Mouse (Mus musculus): ENCODE measurements around the gene Mtmr2. TPM values are rescaled to one million over a fixed set of nuclear protein-coding genes. Genes with fewer than 3 reads are reported as not detected.
"Not testable (repeated sequence)": the region's sequence is repeated elsewhere in the genome, so short reads cannot be mapped to it uniquely, and the experiment has no call there.

The Mtmr2 gene
- polyA plus RNA-seq, 1 experiment from 2014 or later: 62.6 TPM

DNA sequence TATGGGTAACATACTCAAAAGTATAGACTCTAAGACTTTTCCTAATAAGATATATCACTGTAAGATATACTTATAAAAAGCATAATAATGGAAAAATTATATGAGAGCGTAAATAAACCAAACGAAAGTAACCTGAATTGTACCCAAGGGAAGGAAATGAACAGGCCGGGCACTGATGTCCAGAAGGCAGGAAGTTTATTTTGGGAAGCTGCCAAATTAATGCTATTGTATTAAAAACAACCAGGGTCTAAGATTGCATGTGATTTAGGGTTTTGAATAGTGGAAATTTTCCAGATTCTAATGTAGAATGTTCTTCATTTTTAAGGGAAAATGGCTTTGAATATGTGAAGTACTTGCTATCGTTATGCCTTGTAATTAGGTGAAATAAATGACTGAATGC lies 4.3 kb downstream of the Mtmr2 start:
- peak; percentile 69 for DNase-seq (ENCODE audit: low spot score)
- Histone ChIP-seq H3K27me3 (replicated peaks; ENCODE audit: insufficient read depth, low read length) (no peaks in the 10 kb centered on the region), H3K36me3 (ENCODE audit: insufficient read depth, low read length) (no peaks in the 10 kb centered on the region), H3K9ac (replicated peaks; ENCODE audit: low read depth) (no peak overlapping the region), H3K4me1 (ENCODE audit: insufficient read depth, low read depth, low read length) (peaks cover 3% of the 10 kb centered on the region; the same call in 1 of the 2 replicates), H3K9me3 (ENCODE audit: low read length) (no peaks in the 10 kb centered on the region), H3K27ac (ENCODE audit: low read length) (no peak overlapping the region), H3K4me3 (ENCODE audit: low read depth, low read length) (no peak overlapping the region), H3K4me2 (replicated peaks; ENCODE audit: low read depth, low read length) (no peak overlapping the region)
- TF ChIP-seq CTCF (IDR thresholded peaks at IDR 0.05): no peak
- TF ChIP-seq EP300 (IDR thresholded peaks at IDR 0.05): peak; percentile 84
- peak; percentile 32; the same call in 1 of the 2 replicates for ATAC-seq
- WGBS: 48% methylated on average over 4 of the region's 4 CpGs

DNA sequence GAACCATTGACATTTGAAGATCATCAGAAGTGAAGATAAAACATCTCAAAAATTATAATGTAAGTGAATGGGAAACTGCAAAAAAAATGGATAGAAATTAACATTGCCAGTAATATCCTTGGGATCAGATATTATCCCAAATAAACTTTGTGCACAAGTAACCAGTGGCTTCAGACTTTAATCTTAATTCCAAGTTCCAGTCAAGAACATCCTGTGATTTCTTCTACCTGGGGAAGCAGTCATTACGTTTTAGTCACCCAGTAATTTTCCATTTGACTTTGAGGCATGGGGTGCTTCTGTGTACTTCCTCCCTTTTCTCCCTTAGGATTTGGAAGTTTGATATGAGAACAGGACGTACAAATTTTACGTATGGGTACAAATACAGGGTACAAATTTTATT lies 12.2 kb downstream of the Mtmr2 start:
- no peaks in the 10 kb centered on the region for H3K36me3 ChIP-seq (ENCODE audit: insufficient read depth, low read length)
- TF ChIP-seq EP300 (IDR thresholded peaks at IDR 0.05) (no peak), CTCF (IDR thresholded peaks at IDR 0.05) (no peak)
- ATAC-seq (no peak), DNase-seq (ENCODE audit: low spot score) (no peak)
- no peak overlapping the region for H3K4me3 ChIP-seq (ENCODE audit: low read depth, low read length)
- H3K4me2 ChIP-seq (replicated peaks; ENCODE audit: low read depth, low read length): no peak overlapping the region
- no peaks in the 10 kb centered on the region for H3K27me3 ChIP-seq (replicated peaks; ENCODE audit: insufficient read depth, low read length)
- WGBS: 86% methylated on average over 3 of the region's 3 CpGs
- no peaks in the 10 kb centered on the region for H3K9me3 ChIP-seq (ENCODE audit: low read length)
- H3K9ac ChIP-seq (replicated peaks; ENCODE audit: low read depth): no peak overlapping the region
- H3K27ac ChIP-seq (ENCODE audit: low read length): no peak overlapping the region
- H3K4me1 ChIP-seq (ENCODE audit: insufficient read depth, low read depth, low read length): no peaks in the 10 kb centered on the region

DNA sequence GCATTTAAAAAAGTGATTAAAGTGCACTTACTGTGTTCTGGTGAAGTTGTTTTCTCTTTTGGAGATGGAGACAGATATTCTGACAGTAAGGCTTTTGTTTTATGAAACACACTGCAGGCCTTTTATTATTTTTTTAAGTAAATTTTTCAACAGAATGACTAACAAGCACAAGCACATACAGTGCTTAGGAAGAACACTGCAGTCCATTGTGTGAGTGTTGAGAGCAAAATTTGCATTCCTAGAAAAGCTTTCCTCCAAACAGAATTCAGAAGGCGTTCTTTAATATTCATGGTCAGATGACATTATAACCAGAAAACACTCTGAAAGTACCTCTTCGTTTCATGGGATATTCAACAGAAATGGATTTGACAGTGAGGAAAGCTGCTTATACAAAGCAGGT lies 17.4 kb downstream of the Mtmr2 start:
- no peaks in the 10 kb centered on the region for H3K9me3 ChIP-seq (ENCODE audit: low read length)
- no peak overlapping the region for H3K4me2 ChIP-seq (replicated peaks; ENCODE audit: low read depth, low read length)
- no peak for TF ChIP-seq CTCF (IDR thresholded peaks at IDR 0.05)
- no peak for TF ChIP-seq EP300 (IDR thresholded peaks at IDR 0.05)
- ATAC-seq: no peak
- H3K9ac ChIP-seq (replicated peaks; ENCODE audit: low read depth): no peak overlapping the region
- H3K4me3 ChIP-seq (ENCODE audit: low read depth, low read length): no peak overlapping the region
- WGBS: 61% methylated on average over 2 of the region's 2 CpGs
- H3K27ac ChIP-seq (ENCODE audit: low read length): no peak overlapping the region
- DNase-seq (ENCODE audit: low spot score): no peak
- no peaks in the 10 kb centered on the region for H3K36me3 ChIP-seq (ENCODE audit: insufficient read depth, low read length)
- H3K27me3 ChIP-seq (replicated peaks; ENCODE audit: insufficient read depth, low read length): no peaks in the 10 kb centered on the region
- H3K4me1 ChIP-seq (ENCODE audit: insufficient read depth, low read depth, low read length): no peaks in the 10 kb centered on the region

DNA sequence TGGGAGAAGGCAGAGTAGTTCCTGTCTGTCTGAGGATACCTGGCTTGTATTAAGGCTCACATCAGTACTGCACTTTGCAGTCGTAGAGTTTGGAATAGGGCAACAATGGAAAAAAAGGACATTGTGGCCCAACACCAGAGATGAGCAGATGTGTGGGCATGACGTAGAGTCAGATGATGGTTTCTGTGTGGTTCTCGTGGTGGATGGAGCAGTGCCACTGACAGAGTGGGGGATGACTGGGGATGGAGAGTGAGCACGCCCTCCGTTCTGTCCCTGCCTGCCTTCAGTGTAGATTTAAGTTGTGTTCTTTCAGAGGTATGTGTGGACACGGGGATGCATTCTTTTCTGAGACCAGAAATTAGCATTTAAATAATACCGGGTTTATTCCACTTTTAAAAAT lies 18.4 kb downstream of the Mtmr2 start:
- Histone ChIP-seq H3K9ac (replicated peaks; ENCODE audit: low read depth) (no peak overlapping the region), H3K36me3 (ENCODE audit: insufficient read depth, low read length) (no peaks in the 10 kb centered on the region), H3K27ac (ENCODE audit: low read length) (no peak overlapping the region), H3K4me3 (ENCODE audit: low read depth, low read length) (no peak overlapping the region), H3K27me3 (replicated peaks; ENCODE audit: insufficient read depth, low read length) (no peaks in the 10 kb centered on the region), H3K4me1 (ENCODE audit: insufficient read depth, low read depth, low read length) (no peaks in the 10 kb centered on the region), H3K4me2 (replicated peaks; ENCODE audit: low read depth, low read length) (no peak overlapping the region), H3K9me3 (ENCODE audit: low read length) (no peaks in the 10 kb centered on the region)
- no peak for DNase-seq (ENCODE audit: low spot score)
- no peak for ATAC-seq
- TF ChIP-seq CTCF (IDR thresholded peaks at IDR 0.05) (no peak), EP300 (IDR thresholded peaks at IDR 0.05) (no peak)
- WGBS: 87% methylated on average over 7 of the region's 7 CpGs

DNA sequence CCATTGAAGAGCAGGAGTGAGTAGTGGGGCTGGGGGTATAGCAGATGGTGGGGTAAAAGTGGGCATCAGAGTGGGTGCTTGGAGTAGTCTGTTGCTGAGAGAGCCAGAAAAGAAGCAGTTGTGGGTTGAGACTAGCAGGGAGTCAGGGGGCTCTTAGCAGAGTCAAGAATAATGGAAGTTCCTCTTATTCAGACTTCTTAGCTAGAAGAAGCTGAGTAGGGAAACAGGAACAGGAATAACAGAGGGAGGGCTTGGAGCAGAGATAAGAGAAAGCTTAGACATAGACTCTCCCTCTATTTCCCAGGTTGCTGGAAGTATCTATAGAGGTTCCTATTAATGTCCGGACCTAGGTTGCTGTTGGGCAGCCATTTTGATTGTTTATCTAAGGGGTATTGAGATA lies 26.5 kb downstream of the Mtmr2 start:
- H3K27ac ChIP-seq (ENCODE audit: low read length): no peak overlapping the region
- 83% methylated on average over 1 of the region's 1 CpGs for WGBS

DNA sequence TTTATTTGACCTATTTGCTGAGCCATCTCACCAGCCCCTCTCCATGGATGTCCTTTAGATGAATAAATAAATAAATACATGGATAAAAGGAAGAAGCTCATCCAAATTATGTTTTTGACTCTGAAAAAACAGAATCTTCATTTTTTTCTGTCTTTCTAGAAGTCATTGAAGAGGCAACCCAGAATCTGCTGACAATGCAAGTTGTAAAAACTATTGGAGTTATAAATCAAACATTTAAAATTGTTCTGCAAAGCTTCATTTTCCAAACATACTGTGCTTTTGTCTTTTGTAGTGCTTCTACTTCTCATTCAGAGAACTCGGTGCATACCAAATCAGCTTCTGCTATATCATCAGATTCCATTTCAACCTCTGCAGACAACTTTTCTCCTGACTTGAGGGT lies 33.8 kb downstream of the Mtmr2 start:
- Histone ChIP-seq H3K9ac (replicated peaks; ENCODE audit: low read depth) (no peak overlapping the region), H3K4me2 (replicated peaks; ENCODE audit: low read depth, low read length) (no peak overlapping the region), H3K9me3 (ENCODE audit: low read length) (no peaks in the 10 kb centered on the region), H3K36me3 (ENCODE audit: insufficient read depth, low read length) (peaks cover 16% of the 10 kb centered on the region; the same call in 1 of the 2 replicates), H3K27ac (ENCODE audit: low read length) (no peak overlapping the region), H3K4me3 (ENCODE audit: low read depth, low read length) (no peak overlapping the region), H3K27me3 (replicated peaks; ENCODE audit: insufficient read depth, low read length) (no peaks in the 10 kb centered on the region), H3K4me1 (ENCODE audit: insufficient read depth, low read depth, low read length) (no peaks in the 10 kb centered on the region; the same call in 1 of the 2 replicates)
- TF ChIP-seq EP300 (IDR thresholded peaks at IDR 0.05): no peak
- no peak for TF ChIP-seq CTCF (IDR thresholded peaks at IDR 0.05)
- ATAC-seq (no peak), DNase-seq (ENCODE audit: low spot score) (no peak)
- WGBS: 94% methylated on average over 1 of the region's 1 CpGs

More for the DNA sequence above, 26.5 kb downstream of the Mtmr2 start:
- H3K36me3 ChIP-seq (ENCODE audit: insufficient read depth, low read length): no peaks in the 10 kb centered on the region
- peaks cover 4% of the 10 kb centered on the region; the same call in 1 of the 2 replicates for H3K4me1 ChIP-seq (ENCODE audit: insufficient read depth, low read depth, low read length)
- no peak overlapping the region for H3K4me3 ChIP-seq (ENCODE audit: low read depth, low read length)
- no peak overlapping the region for H3K9ac ChIP-seq (replicated peaks; ENCODE audit: low read depth)
- ATAC-seq (no peak), DNase-seq (ENCODE audit: low spot score) (no peak)
- H3K27me3 ChIP-seq (replicated peaks; ENCODE audit: insufficient read depth, low read length): no peaks in the 10 kb centered on the region
- TF ChIP-seq EP300 (IDR thresholded peaks at IDR 0.05) (no peak), CTCF (IDR thresholded peaks at IDR 0.05) (no peak)
- H3K4me2 ChIP-seq (replicated peaks; ENCODE audit: low read depth, low read length): no peak overlapping the region
- no peaks in the 10 kb centered on the region for H3K9me3 ChIP-seq (ENCODE audit: low read length)

DNA sequence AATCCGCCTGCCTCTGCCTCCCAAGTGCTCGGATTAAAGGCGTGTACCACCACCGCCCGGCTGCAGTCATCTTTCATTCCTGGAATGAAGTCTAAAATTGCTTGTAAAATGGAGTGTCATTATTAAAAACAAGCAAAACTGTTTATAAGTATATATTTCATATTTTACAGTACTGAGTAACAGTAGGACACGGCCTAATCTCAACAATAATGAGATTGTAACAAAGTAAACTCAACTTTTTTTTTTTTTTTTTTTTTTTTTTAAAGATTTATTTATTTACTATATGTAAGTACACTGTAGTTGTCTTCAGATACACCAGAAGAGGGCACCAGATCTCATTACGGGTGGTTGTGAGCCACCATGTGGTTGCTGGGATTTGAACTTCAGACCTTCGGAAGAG lies 42.7 kb downstream of the Mtmr2 start:
- H3K4me2 ChIP-seq (replicated peaks; ENCODE audit: low read depth, low read length); DNase-seq (ENCODE audit: low spot score); H3K27me3 ChIP-seq (replicated peaks; ENCODE audit: insufficient read depth, low read length); H3K4me1 ChIP-seq (ENCODE audit: insufficient read depth, low read depth, low read length); H3K9me3 ChIP-seq (ENCODE audit: low read length); H3K9ac ChIP-seq (replicated peaks; ENCODE audit: low read depth); ATAC-seq; H3K27ac ChIP-seq (ENCODE audit: low read length); H3K4me3 ChIP-seq (ENCODE audit: low read depth, low read length): not testable (repeated sequence)
- WGBS: 96% methylated on average over 7 of the region's 8 CpGs
- H3K36me3 ChIP-seq (ENCODE audit: insufficient read depth, low read length): peaks cover 41% of the 10 kb centered on the region

All from lung, postnatal 0 days (tissue).